Mouse (Mus musculus): Measurements from ENCODE around the gene Por. TPM values are rescaled to one million over a fixed set of nuclear protein-coding genes. Genes with fewer than 3 reads are reported as not detected.

The Por gene
- polyA plus RNA-seq, 2 experiments from 2014 or later: 28.9 to 69.0 TPM

DNA sequence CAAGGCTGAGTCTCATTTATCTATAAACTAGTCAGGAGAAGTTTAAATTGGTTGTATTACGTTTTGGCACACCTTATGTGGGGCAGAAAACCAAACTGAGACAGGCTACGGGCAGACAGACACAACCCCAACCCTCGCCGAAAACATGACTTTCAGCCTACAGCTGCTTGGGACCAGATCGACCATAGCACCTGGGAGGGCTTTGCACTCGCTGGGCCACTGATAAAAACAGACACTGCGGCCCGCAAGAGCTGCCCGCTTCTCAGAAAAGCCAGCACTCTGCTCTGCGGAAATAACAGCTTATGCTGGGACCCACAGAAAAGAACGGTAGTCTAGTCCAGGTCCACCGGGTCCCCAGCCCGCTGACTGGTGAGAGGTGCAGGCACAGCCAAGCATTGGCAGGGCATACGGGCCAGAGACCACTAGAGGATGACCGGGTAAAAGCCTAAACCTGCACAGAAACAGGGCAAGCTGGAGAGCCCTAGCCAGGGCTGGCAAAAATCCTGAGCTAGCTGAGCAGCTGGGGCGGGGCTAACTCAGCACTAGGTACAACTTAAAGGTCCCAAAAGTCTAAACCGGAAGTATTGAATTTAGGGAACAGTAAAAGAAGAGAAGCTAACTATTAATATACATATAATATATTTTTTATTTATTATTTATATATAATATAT, 12.0 kb upstream of the Por start:
- ATAC-seq: no peak

DNA sequence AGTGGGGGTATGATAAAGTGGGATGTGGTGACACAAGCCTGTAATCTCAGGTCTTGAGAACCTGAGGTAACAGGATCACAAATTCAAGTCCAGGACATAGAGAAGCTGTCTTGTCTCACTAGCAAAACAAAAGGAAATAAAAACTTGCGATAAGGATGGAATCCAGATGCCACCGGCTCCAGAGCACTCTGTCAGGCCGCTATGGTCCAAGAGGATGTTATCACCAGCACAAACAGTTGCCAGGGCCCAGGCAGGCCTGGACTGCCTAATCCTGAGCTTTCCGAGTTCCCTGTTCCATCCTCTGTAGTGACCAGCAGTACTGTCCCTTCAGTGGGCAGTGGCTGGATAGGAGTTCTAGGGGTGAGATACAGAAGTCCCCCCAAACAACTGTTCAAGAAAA, 9.9 kb upstream of the Por start:
- ATAC-seq: no peak

DNA sequence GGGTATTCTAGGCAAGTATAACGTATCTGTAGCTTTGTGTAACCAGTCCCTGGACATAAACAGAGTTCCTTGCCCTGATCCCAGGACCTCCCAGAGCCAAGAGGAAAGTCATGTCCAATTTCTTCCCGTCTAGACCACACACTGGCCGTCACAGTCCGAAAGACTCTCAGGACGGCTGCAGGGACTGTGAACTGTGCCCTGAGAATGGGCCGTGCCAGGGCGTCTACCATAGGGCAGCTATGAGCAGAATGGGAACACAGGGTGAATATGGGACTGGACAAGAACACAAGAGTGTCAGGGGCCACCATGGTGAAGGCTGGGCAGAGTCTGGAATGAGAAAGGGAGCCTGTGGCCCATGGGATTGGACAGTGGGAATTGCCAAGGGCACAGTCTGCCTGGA, 9.3 kb upstream of the Por start:
- no peak for ATAC-seq

DNA sequence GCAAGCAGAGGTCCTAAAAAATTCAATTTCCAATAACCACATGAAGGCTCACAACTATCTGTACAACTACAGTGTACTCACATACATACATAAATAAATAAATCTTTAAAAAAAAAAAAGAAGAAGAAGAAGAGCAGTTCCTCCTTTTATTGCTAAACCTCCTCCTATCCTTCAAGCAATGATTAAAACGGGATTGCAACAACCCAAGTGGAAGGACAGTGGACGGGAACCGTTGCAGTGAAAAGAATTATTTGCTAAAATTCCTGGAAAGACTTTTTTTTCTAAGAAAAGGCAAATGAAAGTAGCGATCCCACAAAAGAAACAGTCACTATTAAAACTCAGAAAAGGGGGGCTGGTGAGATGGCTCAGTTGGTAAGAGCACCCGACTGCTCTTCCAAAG, 2.9 kb upstream of the Por start:
- no peak for ATAC-seq

DNA sequence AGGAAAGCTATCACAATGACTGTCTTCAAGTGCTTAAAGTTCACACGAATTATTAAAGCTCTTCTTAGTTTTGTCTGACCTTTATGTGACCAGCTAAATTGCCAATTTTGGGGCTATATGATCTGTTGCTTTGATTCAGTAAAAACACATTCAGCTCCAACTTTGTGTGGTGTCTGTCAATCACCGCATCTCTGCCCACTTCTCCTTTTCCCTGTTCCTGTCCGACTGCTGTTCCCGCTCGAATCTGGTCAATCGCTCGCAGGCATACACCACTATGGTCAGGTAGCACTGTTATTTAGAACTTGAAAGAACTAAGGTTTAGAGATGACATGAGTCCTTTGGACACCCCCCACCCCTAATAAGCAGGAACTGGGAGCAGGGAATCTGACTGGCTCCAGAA, 1.8 kb upstream of the Por start:
- no peak for ATAC-seq

DNA sequence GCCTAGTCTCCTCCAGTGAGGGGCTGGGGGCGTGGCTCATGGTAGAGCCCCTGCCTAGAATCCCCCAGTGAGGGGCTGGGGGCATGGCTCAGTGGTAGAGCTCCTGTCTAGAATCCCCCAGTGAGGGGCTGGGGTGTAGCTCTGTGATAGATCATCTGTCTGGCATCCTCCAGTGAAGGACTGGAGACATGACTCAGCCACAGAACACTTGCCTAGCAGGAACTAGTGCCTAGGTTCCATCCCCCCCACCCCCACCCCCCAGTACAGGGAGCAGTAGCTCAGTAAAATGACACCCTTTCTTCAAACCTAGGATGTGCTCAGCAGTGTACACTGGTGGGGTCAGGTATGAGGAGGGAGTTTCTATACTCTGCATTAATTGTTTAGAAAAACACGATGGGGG, 1.0 kb downstream of the Por start:
- ATAC-seq: no peak

DNA sequence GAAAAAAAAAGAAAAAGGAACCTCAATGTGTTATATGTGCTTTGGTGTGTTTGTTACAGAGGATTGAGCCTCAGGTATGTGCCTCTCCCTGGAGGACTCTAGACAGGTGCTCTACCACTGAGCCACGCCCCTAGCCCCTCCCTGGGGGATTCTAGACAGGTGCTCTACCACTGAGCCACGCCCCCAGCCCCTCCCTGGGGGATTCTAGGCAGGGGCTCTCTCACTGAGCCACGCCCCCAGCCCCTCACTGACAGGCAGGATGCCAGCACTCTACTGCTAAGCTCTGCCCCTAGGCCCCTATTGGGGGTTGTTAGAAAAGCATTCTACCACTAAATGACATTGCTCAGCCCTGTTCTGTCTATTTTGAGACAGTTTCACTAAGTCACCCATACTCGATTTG, 2.7 kb downstream of the Por start:
- ATAC-seq: no peak

DNA sequence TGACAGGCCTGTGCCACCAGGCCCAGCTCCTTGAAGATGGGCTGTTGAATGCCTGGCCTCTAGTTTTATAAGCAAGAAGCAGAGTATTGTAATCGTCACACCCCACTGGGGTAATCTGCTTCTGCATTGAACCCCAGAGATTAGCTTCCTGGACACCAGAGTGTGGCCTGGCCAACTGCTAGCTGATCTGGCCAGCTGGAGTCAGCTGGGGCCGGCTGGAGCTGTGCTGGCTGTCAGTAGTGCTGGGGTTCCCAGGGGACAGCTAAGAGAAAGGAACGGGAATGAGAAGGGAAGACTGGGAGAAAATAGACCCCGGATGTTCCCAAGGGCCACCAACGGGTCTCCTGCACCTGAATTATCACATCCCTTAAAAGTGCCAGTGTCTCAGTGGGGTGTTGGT, 3.1 kb downstream of the Por start:
- no peak for ATAC-seq

DNA sequence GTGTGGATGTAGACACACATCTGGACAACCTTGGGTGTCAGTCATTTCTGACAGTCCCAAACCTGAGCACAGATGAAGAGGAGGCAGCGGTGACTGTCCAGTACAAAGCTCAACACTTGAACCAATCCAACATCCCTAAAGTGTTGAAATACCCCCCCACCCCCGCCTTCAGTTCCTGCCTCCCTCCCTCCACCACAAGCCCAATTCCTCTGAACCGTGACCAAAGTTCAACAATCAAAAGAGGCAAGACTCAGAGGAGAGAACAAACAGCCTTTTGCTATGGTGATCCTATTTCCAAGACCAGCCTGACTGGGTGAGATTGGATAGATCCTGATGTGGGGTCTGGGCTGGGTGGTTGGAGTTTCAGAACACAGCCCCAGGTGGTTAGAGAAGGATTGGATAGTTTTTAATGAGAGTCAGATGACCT, 4.5 kb downstream of the Por start:
- ATAC-seq: no peak

DNA sequence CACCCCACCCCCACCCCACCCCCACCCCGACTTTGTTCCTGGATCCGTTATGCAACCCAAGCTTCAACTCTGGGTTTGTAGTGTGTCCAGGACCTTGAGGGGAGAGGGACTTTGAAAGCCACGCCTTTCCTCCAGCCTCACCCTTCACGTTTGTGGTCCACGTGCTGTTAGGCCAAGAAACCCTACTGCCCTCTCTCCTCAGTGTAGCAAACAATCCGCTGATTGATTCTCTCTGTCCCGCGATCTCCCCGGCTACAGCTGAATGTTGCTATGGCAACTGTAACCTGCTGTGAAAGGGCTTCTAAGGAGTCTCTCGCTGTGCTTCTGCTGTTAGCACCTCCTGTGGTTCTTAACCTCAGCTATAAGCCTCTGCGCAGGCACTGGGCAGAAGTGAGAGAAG, 5.0 kb downstream of the Por start:
- ATAC-seq: no peak

DNA sequence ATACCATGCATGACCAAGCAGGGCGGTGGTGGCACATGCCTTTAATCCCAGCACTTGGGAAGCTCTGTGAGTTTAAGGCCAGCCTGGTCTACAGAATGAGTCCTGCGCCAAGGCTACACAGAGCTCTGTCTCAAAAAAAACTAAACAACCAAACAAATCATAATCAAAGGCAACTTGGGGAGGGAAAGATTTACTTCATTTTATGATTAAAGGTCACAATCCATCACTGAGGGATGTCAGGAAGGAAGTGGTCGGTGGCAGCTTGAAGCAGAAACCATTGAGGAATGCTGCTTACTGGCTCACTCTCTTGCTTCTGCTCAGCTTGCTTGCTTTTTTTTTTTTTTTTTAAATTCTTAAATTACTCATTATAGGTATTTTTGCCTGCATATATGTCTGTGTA, 6.9 kb downstream of the Por start:
- ATAC-seq: no peak

DNA sequence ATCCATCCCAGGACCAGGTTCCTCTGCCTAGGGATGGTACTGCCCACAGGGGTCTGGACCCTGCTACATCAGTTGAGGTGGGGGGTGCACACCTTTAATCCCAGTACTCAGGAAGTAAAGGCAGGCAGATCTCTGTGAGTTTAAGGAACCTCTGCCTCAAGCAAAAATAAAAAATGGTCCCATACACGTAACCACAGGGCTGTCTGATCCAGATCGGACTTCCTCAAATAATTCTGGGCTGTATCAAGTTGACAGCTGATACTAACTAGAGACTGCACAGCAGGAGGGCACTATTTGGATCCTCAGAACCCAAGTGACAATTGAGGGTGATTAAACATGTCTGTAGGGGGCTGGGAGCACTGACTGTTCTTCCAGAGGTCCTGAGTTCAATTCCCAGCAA, 7.4 kb downstream of the Por start:
- no peak for ATAC-seq

DNA sequence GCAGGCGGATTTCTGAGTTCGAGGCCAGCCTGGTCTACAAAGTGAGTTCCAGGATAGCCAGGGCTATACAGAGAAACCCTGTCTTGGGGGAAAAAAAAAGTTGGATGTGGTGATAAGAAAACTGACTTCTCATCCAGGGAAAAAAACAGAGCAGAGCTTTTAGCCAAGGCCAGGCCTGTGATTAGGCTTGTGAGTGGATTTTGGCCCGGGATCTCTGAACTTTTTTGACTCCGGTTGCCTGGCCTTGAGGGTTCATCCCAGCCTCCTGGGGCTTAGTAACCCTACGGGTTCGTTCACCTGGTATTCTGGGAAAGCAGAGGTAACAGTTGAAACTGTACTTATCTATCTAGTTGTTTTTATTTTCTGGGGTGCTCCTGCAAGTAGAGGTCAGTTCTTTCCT, 8.6 kb downstream of the Por start:
- no peak for ATAC-seq

DNA sequence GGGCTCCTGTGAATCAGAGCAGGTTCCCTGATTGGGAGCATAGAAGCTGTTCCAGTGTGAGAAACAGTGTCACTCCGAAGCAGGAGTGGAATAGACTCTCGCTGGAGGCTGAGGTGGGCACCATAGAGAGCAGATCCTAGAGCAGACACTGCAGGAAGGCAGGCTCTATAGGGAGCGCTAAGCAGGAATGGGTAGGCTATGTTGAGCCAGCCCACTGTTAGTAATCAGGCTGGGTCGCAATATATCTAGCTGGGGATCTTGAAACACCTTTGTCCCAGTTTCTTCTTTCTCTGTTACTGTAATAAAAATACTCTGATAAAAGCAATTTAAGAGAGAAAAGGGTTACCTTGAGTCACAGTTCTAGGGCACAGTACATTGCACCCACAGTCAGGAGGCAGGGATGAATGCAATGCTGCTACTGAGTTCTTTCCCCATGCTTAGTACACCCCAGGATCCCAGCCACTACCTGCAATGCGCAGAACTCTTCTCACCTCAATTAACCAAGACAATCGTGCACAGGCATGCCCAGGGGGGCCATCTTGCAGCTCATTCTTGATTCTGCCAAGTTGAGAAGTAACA, 11.2 kb downstream of the Por start:
- ATAC-seq: no peak

DNA sequence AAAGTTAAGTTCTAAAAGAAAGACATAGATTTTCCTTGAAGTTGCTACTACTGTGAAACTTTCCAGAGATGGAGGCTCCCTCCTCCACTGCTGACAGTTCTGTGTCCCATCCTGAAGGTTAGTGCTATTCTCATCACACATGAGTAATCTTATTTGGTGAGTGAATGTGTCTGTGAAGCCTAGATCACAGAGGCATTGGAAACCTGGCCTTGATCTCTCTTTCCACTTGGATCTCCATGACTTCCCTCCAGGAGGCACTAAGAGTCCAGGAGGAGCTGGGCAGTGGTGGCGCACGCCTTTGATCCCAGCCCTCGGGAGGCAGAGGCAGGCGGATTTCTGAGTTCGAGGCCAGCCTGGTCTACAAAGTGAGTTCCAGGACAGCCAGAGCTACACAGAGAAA, 12.2 kb downstream of the Por start:
- no peak for ATAC-seq

DNA sequence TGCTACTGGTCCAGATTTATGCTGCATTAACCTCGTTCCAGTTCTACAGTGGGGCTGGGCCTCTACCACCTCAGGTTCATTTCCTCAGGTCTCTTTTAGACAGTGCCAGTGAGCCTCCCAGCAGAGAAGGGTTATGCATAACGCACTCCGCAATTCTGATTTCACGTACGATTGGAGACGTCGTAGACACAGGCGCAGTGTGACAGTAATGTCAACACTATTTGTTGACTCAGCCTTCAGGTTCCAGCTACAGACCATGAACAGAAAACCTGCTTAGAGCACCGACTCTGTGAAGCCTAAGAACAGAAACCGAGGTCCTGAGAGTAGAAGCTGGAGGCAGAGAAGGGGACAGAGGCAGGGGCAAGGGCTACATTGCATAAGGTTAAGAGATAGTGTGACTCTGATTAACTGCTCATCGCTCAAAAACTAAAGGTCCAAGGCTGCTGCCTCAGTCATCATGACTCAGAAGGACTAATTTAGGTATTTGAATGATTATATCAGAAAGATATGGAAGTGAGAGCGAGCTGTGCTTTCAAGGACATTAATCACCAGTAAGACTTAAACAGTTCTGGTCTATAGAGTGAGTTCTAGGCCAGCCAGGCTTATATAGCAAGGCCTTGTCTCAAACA, 13.2 kb downstream of the Por start:
- no peak for ATAC-seq

DNA sequence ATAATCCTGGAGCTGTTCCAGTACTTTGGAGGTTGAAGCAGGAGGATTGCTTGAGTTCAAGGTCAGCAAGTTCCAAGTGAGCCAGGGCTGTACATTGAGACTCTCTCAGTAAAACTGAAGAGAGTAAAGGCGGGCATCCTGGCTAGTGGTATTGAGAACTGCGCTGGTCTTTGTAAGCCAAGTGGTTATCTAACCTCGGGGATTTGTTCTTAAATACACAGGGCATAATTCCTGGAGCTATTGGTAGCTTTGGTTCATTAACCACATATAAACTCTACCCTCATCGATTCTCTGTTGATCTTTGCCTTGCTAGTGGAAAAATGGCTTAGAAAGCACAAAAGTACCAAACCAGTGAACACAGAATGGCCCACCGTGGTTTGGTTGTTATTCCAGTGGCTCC, 20.6 kb downstream of the Por start:
- no peak for ATAC-seq

DNA sequence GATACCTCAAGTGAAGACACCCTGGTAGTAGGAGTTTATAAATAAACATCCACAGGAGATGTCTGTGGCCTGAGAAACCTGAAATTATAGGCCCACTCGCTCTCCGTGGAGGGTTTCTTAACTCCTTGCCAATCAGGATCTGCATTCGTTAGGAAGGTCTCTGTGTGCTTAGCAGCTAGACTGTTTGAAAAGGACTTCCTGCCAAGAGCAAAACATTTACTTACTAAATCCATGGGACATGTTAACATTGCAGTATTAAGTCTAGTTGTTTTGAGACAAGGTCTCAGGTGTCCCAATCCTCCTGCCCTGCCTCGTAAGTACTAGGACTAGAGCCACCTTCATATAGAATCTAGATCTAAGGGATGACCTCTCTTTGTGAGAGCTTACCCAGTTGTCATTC, 21.4 kb downstream of the Por start:
- no peak for ATAC-seq

DNA sequence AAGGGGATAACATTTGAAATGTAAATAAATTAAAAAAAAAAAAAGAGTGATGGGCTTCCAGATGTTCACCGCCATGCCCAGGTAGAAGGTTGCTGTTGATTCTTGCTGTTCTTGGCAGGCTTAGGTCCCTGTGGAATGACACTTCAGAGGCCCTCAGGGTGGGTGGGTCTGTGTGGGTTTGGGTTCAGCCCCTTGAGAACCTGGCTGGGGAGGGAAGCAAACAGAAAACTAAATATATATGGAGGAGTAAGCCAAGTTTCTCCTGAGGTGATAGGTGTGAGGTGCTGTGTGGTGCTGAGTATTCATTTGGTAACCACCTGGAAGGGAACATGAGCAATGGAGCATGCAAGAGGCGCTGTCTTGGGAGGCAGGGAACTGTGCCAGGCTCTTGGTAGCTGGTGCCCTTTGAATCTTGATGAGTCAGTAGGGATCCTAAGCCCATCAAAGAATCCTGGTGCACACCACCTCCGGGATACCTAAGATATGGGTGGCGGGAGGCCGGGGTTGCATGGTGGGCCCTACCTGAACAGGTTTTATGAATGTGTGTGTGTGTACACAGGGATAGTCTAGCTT, 23.5 kb downstream of the Por start:
- no peak for ATAC-seq

DNA sequence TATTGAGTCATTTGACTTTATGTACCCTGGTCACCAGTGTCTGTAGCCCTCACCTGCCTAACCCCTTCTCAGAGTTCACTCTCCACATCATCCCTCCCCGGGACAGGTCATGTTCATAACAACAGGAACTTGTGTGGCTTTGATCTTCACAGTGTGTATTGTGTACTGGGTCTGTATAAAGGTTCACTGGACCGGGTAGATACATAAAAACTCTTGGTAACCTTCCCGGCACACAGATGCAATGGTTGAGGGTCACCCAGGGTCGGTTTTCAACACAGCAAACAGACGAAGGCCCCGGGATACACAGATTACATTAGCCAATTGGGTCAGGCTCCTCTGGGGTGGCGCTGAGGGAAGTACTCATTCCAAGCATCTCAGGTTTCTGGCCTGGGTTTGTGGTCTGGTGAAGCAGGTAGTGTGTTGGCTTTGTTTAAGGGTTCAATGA, 25.5 kb downstream of the Por start:
- ATAC-seq: no peak

DNA sequence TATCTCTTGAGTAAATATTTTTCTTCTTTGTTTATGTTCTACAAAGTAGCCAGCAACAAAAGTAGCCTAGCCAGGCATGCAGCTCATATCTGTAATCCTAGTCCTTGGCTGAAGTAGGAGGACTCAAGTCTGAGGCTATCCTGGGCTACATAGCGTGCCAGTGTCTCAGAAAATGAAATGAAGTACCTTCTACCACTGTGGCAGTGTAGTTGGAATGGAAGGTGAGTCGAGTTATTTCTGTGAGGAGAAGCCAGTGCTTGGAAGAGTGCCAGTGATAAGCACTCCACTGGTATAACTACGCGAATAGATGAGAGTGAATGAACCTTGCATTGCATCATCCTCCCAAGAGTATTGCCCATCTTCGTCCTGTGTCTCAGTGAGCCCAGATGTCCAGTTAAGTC, 27.9 kb downstream of the Por start:
- ATAC-seq: no peak

DNA sequence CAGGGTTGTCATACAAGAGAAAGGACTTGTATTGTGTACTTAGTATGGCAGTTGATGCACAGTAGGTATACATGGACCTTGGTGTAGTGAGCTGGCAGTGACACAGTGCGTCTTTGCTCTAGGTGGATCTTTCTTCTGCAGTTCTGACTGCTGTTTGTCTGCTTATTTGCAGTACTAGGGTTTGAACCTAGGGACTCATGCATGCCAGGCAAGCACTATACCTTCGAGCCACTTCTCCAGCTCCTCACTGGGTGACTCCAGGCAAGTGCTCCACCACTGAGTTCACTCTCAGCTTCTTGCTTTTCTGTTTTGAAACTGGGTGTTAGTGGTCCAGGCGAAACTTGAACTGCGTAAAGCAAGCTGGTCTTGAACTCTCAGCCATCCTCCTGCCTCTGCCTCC, 31.8 kb downstream of the Por start:
- ATAC-seq: no peak

DNA sequence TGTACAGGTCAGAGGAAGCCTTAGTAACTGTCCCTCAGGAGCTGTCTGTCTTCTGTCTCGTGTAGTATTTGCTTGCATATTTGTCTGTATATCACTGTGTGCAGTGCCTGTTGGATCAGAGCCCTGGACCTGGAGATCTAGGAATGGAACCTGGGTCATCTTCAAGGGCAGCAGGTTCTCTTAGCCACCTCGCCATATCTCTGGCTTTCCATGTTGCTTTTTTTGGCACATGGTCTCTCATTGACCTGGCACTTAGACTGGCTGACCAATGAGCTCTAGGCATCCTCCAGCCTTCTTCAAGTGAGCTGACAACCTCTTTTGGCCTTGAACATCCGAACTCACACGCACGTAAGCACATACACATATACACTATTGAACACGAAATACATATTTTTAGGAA, 32.4 kb downstream of the Por start:
- no peak for ATAC-seq

DNA sequence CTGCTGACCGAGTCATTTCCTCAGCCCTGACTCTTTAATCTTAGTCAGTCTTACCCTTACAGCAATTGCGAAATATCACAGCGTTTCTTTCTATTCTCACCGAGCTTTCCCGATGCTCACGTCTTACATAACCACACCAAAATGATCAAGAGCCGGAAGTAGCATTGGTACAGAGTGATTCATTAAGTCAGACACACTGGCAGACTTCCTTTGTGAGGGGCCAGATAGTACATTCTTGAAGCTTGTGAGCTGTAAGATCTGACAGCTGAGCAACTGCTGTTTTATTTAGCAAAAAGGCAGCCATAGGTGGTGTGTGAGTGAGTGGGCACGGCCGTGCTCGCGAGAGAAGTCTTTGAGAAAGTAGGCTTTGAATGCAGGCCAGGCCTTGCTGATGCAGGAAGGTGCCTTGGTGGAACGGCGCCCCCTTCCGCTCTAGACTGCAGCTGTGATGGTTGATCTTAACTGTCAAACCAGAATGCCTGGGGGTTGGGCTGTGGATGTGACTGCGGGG, 32.9 kb downstream of the Por start:
- peak; percentile 90 for ATAC-seq

All from CD4-positive, CD25-positive, alpha-beta regulatory T cell, adult 4 months (primary cell).